Mouse (Mus musculus) small intestine, adult 2 months (tissue): ENCODE data around the gene Aasdhppt.

Experiments used
- CTCF ChIP-seq: fragments of 200-500 bp; IDR thresholded peaks from 2 replicates; pipeline ENCODE4 v1.5.1; 2012; ENCODE audit warnings: low read depth, mild to moderate bottlenecking, control low read depth, inconsistent platforms, low read length, moderate library complexity, mixed read lengths; ENCODE audit not compliant: insufficient replicate concordance, insufficient read length; ENCODE audit errors: extremely low read depth
- POLR2A ChIP-seq: fragments of 200-500 bp; IDR thresholded peaks from 2 replicates; pipeline ENCODE4 v1.6.1; 2012; ENCODE audit warnings: low read depth, mild to moderate bottlenecking, control low read depth, inconsistent platforms, low read length, moderate library complexity

- TF ChIP-seq CTCF (no peak), POLR2A (no peak)
Measured at GRCm38 (mm10) chr9:4304867-4305266, 4.4 kb downstream of the Aasdhppt start.
